Mouse (Mus musculus): Measurements from ENCODE around the gene Creg1. TPM values are rescaled to one million over a fixed set of nuclear protein-coding genes. Genes with fewer than 3 reads are reported as not detected.

The Creg1 gene
- polyA plus RNA-seq, 1 experiment from 2014 or later: 244 TPM

GRCm38 (mm10) chr1:165788511-165788910, 25.0 kb downstream of the Creg1 start, which contains the start of gene Cd247:
TSS of gene Cd247 (plus strand) at chr1:165788681.
- H3K36me3 ChIP-seq (ENCODE audit: control insufficient read depth, insufficient read depth, low read length): no peaks in the 10 kb centered on the region
- DNase-seq (ENCODE audit: low spot score): no peak
- no peaks in the 10 kb centered on the region for H3K27me3 ChIP-seq (replicated peaks; ENCODE audit: control insufficient read depth, insufficient read depth, low read length)
- no peak within 1 kb of the TSS for H3K27ac ChIP-seq (ENCODE audit: low read depth, low read length)
- H3K4me1 ChIP-seq (replicated peaks; ENCODE audit: control insufficient read depth, insufficient read depth, low read length): no peaks in the 10 kb centered on the region
- no peak within 1 kb of the TSS for H3K4me3 ChIP-seq (ENCODE audit: low read depth, low read length)
- 78% methylated on average over 8 of the region's 8 CpGs for WGBS
- ATAC-seq (replicated peaks; ENCODE audit: low FRiP score): no peak
- no peak within 1 kb of the TSS for H3K9ac ChIP-seq (ENCODE audit: low read depth, low read length)
- no peak within 1 kb of the TSS for H3K4me2 ChIP-seq
- no peaks in the 10 kb centered on the region for H3K9me3 ChIP-seq (ENCODE audit: control insufficient read depth, low read length)

- no peaks in the 10 kb centered on the region for H3K36me3 ChIP-seq (ENCODE audit: control insufficient read depth, insufficient read depth, low read length)
- H3K4me3 ChIP-seq (ENCODE audit: low read depth, low read length): no peak overlapping the region
- ATAC-seq (replicated peaks; ENCODE audit: low FRiP score): no peak
- no peaks in the 10 kb centered on the region for H3K9me3 ChIP-seq (ENCODE audit: control insufficient read depth, low read length)
- no peaks in the 10 kb centered on the region for H3K4me1 ChIP-seq (replicated peaks; ENCODE audit: control insufficient read depth, insufficient read depth, low read length)
- no peak for DNase-seq (ENCODE audit: low spot score)
- no peak overlapping the region for H3K9ac ChIP-seq (ENCODE audit: low read depth, low read length)
- WGBS: 85% methylated on average over 17 of the region's 17 CpGs
- no peak overlapping the region for H3K27ac ChIP-seq (ENCODE audit: low read depth, low read length)
- H3K27me3 ChIP-seq (replicated peaks; ENCODE audit: control insufficient read depth, insufficient read depth, low read length): no peaks in the 10 kb centered on the region
- H3K4me2 ChIP-seq: no peak overlapping the region
These were observed 25.6 kb downstream of the Creg1 start for GRCm38 (mm10) chr1:165789066-165789660.

- no peak overlapping the region for H3K27ac ChIP-seq (ENCODE audit: low read depth, low read length)
- no peaks in the 10 kb centered on the region for H3K4me1 ChIP-seq (replicated peaks; ENCODE audit: control insufficient read depth, insufficient read depth, low read length)
- H3K9ac ChIP-seq (ENCODE audit: low read depth, low read length): no peak overlapping the region
- no peaks in the 10 kb centered on the region for H3K9me3 ChIP-seq (ENCODE audit: control insufficient read depth, low read length)
- 78% methylated on average over 6 of the region's 6 CpGs for WGBS
- no peak for DNase-seq (ENCODE audit: low spot score)
- H3K4me2 ChIP-seq: no peak overlapping the region
- no peaks in the 10 kb centered on the region for H3K36me3 ChIP-seq (ENCODE audit: control insufficient read depth, insufficient read depth, low read length)
- H3K27me3 ChIP-seq (replicated peaks; ENCODE audit: control insufficient read depth, insufficient read depth, low read length): no peaks in the 10 kb centered on the region
- ATAC-seq (replicated peaks; ENCODE audit: low FRiP score): no peak; the same call in 1 of the 2 replicates
- H3K4me3 ChIP-seq (ENCODE audit: low read depth, low read length): no peak overlapping the region
These were observed 26.4 kb downstream of the Creg1 start for GRCm38 (mm10) chr1:165789963-165790362.

- Histone ChIP-seq H3K4me1 (replicated peaks; ENCODE audit: control insufficient read depth, insufficient read depth, low read length) (no peaks in the 10 kb centered on the region), H3K9me3 (ENCODE audit: control insufficient read depth, low read length) (no peaks in the 10 kb centered on the region), H3K36me3 (ENCODE audit: control insufficient read depth, insufficient read depth, low read length) (no peaks in the 10 kb centered on the region), H3K4me3 (ENCODE audit: low read depth, low read length) (no peak overlapping the region), H3K27me3 (replicated peaks; ENCODE audit: control insufficient read depth, insufficient read depth, low read length) (no peaks in the 10 kb centered on the region), H3K4me2 (no peak overlapping the region), H3K9ac (ENCODE audit: low read depth, low read length) (no peak overlapping the region), H3K27ac (ENCODE audit: low read depth, low read length) (no peak overlapping the region)
- 88% methylated on average over 17 of the region's 17 CpGs for WGBS
- ATAC-seq (replicated peaks; ENCODE audit: low FRiP score) (no peak), DNase-seq (ENCODE audit: low spot score) (no peak)
These were observed 27.1 kb downstream of the Creg1 start for GRCm38 (mm10) chr1:165790461-165791210.

GRCm38 (mm10) chr1:165791411-165791810, 27.9 kb downstream of the Creg1 start:
- Histone ChIP-seq H3K36me3 (ENCODE audit: control insufficient read depth, insufficient read depth, low read length) (no peaks in the 10 kb centered on the region), H3K9ac (ENCODE audit: low read depth, low read length) (no peak overlapping the region), H3K9me3 (ENCODE audit: control insufficient read depth, low read length) (no peaks in the 10 kb centered on the region), H3K27ac (ENCODE audit: low read depth, low read length) (no peak overlapping the region), H3K4me1 (replicated peaks; ENCODE audit: control insufficient read depth, insufficient read depth, low read length) (no peaks in the 10 kb centered on the region), H3K27me3 (replicated peaks; ENCODE audit: control insufficient read depth, insufficient read depth, low read length) (no peaks in the 10 kb centered on the region), H3K4me2 (no peak overlapping the region), H3K4me3 (ENCODE audit: low read depth, low read length) (no peak overlapping the region)
- no peak for DNase-seq (ENCODE audit: low spot score)
- no peak for ATAC-seq (replicated peaks; ENCODE audit: low FRiP score)
- 84% methylated on average over 9 of the region's 9 CpGs for WGBS

GRCm38 (mm10) chr1:165801709-165802310, 38.3 kb downstream of the Creg1 start:
- no peak overlapping the region for H3K4me2 ChIP-seq
- no peak overlapping the region for H3K27ac ChIP-seq (ENCODE audit: low read depth, low read length)
- no peaks in the 10 kb centered on the region for H3K27me3 ChIP-seq (replicated peaks; ENCODE audit: control insufficient read depth, insufficient read depth, low read length)
- no peak for DNase-seq (ENCODE audit: low spot score)
- no peak for ATAC-seq (replicated peaks; ENCODE audit: low FRiP score)
- no peaks in the 10 kb centered on the region for H3K4me1 ChIP-seq (replicated peaks; ENCODE audit: control insufficient read depth, insufficient read depth, low read length)
- no peaks in the 10 kb centered on the region for H3K36me3 ChIP-seq (ENCODE audit: control insufficient read depth, insufficient read depth, low read length)
- H3K9me3 ChIP-seq (ENCODE audit: control insufficient read depth, low read length): no peaks in the 10 kb centered on the region
- H3K4me3 ChIP-seq (ENCODE audit: low read depth, low read length): no peak overlapping the region
- H3K9ac ChIP-seq (ENCODE audit: low read depth, low read length): no peak overlapping the region
- WGBS: 81% methylated on average over 11 of the region's 11 CpGs

GRCm38 (mm10) chr1:165803107-165803506, 39.6 kb downstream of the Creg1 start:
- DNase-seq (ENCODE audit: low spot score) (no peak), ATAC-seq (replicated peaks; ENCODE audit: low FRiP score) (no peak)
- no peak overlapping the region for H3K9ac ChIP-seq (ENCODE audit: low read depth, low read length)
- H3K36me3 ChIP-seq (ENCODE audit: control insufficient read depth, insufficient read depth, low read length): no peaks in the 10 kb centered on the region
- no peak overlapping the region for H3K27ac ChIP-seq (ENCODE audit: low read depth, low read length)
- H3K27me3 ChIP-seq (replicated peaks; ENCODE audit: control insufficient read depth, insufficient read depth, low read length): no peaks in the 10 kb centered on the region
- no peak overlapping the region for H3K4me2 ChIP-seq
- H3K9me3 ChIP-seq (ENCODE audit: control insufficient read depth, low read length): no peaks in the 10 kb centered on the region
- no peaks in the 10 kb centered on the region for H3K4me1 ChIP-seq (replicated peaks; ENCODE audit: control insufficient read depth, insufficient read depth, low read length)
- no peak overlapping the region for H3K4me3 ChIP-seq (ENCODE audit: low read depth, low read length)
- 88% methylated on average over 5 of the region's 5 CpGs for WGBS

GRCm38 (mm10) chr1:165804133-165804532, 40.6 kb downstream of the Creg1 start:
- H3K9ac ChIP-seq (ENCODE audit: low read depth, low read length): no peak overlapping the region
- H3K9me3 ChIP-seq (ENCODE audit: control insufficient read depth, low read length): no peaks in the 10 kb centered on the region
- H3K27me3 ChIP-seq (replicated peaks; ENCODE audit: control insufficient read depth, insufficient read depth, low read length): no peaks in the 10 kb centered on the region
- H3K4me1 ChIP-seq (replicated peaks; ENCODE audit: control insufficient read depth, insufficient read depth, low read length): no peaks in the 10 kb centered on the region
- no peaks in the 10 kb centered on the region for H3K36me3 ChIP-seq (ENCODE audit: control insufficient read depth, insufficient read depth, low read length)
- 83% methylated on average over 4 of the region's 4 CpGs for WGBS
- H3K4me2 ChIP-seq: no peak overlapping the region
- no peak for DNase-seq (ENCODE audit: low spot score)
- no peak overlapping the region for H3K4me3 ChIP-seq (ENCODE audit: low read depth, low read length)
- no peak overlapping the region for H3K27ac ChIP-seq (ENCODE audit: low read depth, low read length)
- no peak for ATAC-seq (replicated peaks; ENCODE audit: low FRiP score)

Measured in liver, embryonic 11.5 days (tissue).